Mouse (Mus musculus): ENCODE measurements around the gene Grk2. TPM values are rescaled to one million over a fixed set of nuclear protein-coding genes. Genes with fewer than 3 reads are reported as not detected.

The Grk2 gene
- polyA plus RNA-seq, 1 experiment = 515 TPM

- no peak for DNase-seq
- no peak overlapping the region for H3K4me3 ChIP-seq (ENCODE audit: control insufficient read depth, insufficient read depth, low read length)
- no peak for TF ChIP-seq POLR2A (IDR thresholded peaks at IDR 0.05; ENCODE audit: control insufficient read depth, extremely low read depth, insufficient read depth, low read length, poor library complexity)
- TF ChIP-seq CTCF (IDR thresholded peaks at IDR 0.05; ENCODE audit: borderline replicate concordance, control insufficient read depth, extremely low read depth, insufficient read depth, low read length, poor library complexity) = no peak
- no peaks in the 10 kb centered on the region for H3K4me1 ChIP-seq (replicated peaks; ENCODE audit: control insufficient read depth, insufficient read depth, low read length)
- no peak overlapping the region for H3K27ac ChIP-seq (ENCODE audit: control insufficient read depth, insufficient read depth, low read length)
- no peaks in the 10 kb centered on the region for H3K27me3 ChIP-seq (ENCODE audit: control insufficient read depth, insufficient read depth, low read length)
- peaks cover 98% of the 10 kb centered on the region for H3K36me3 ChIP-seq (ENCODE audit: control insufficient read depth, insufficient read depth, low read length)
- 94% methylated on average over 1 of the region's 1 CpGs for WGBS
Measured at GRCm38 (mm10) chr19:4321622-4322021, 15.6 kb upstream of the Grk2 start.

GRCm38 (mm10) chr19:4319272-4319671 lies 13.2 kb upstream of the Grk2 start:
- WGBS = 89% methylated on average over 4 of the region's 4 CpGs
- Histone ChIP-seq H3K4me1 (replicated peaks; ENCODE audit: control insufficient read depth, insufficient read depth, low read length) (no peaks in the 10 kb centered on the region), H3K36me3 (ENCODE audit: control insufficient read depth, insufficient read depth, low read length) (peaks cover 80% of the 10 kb centered on the region), H3K27ac (ENCODE audit: control insufficient read depth, insufficient read depth, low read length) (no peak overlapping the region), H3K27me3 (ENCODE audit: control insufficient read depth, insufficient read depth, low read length) (no peaks in the 10 kb centered on the region), H3K4me3 (ENCODE audit: control insufficient read depth, insufficient read depth, low read length) (no peak overlapping the region)
- no peak for TF ChIP-seq CTCF (IDR thresholded peaks at IDR 0.05; ENCODE audit: borderline replicate concordance, control insufficient read depth, extremely low read depth, insufficient read depth, low read length, poor library complexity)
- TF ChIP-seq POLR2A (IDR thresholded peaks at IDR 0.05; ENCODE audit: control insufficient read depth, extremely low read depth, insufficient read depth, low read length, poor library complexity) = no peak
- no peak for DNase-seq

- 94% methylated on average over 3 of the region's 3 CpGs for WGBS
- Histone ChIP-seq H3K4me3 (ENCODE audit: control insufficient read depth, insufficient read depth, low read length) (no peak overlapping the region), H3K4me1 (replicated peaks; ENCODE audit: control insufficient read depth, insufficient read depth, low read length) (no peaks in the 10 kb centered on the region), H3K27me3 (ENCODE audit: control insufficient read depth, insufficient read depth, low read length) (no peaks in the 10 kb centered on the region), H3K36me3 (ENCODE audit: control insufficient read depth, insufficient read depth, low read length) (peaks cover 61% of the 10 kb centered on the region), H3K27ac (ENCODE audit: control insufficient read depth, insufficient read depth, low read length) (no peak overlapping the region)
- no peak for TF ChIP-seq CTCF (IDR thresholded peaks at IDR 0.05; ENCODE audit: borderline replicate concordance, control insufficient read depth, extremely low read depth, insufficient read depth, low read length, poor library complexity)
- no peak for TF ChIP-seq POLR2A (IDR thresholded peaks at IDR 0.05; ENCODE audit: control insufficient read depth, extremely low read depth, insufficient read depth, low read length, poor library complexity)
- no peak for DNase-seq
Measured at GRCm38 (mm10) chr19:4317181-4317580, 11.2 kb upstream of the Grk2 start.

GRCm38 (mm10) chr19:4315223-4315944 lies 9.4 kb upstream of the Grk2 start:
- no peak overlapping the region for H3K27ac ChIP-seq (ENCODE audit: control insufficient read depth, insufficient read depth, low read length)
- DNase-seq = no peak
- no peaks in the 10 kb centered on the region for H3K27me3 ChIP-seq (ENCODE audit: control insufficient read depth, insufficient read depth, low read length)
- TF ChIP-seq POLR2A (IDR thresholded peaks at IDR 0.05; ENCODE audit: control insufficient read depth, extremely low read depth, insufficient read depth, low read length, poor library complexity) (no peak), CTCF (IDR thresholded peaks at IDR 0.05; ENCODE audit: borderline replicate concordance, control insufficient read depth, extremely low read depth, insufficient read depth, low read length, poor library complexity) (no peak)
- no peaks in the 10 kb centered on the region for H3K4me1 ChIP-seq (replicated peaks; ENCODE audit: control insufficient read depth, insufficient read depth, low read length)
- peaks cover 43% of the 10 kb centered on the region for H3K36me3 ChIP-seq (ENCODE audit: control insufficient read depth, insufficient read depth, low read length)
- no peak overlapping the region for H3K4me3 ChIP-seq (ENCODE audit: control insufficient read depth, insufficient read depth, low read length)
- WGBS = 93% methylated on average over 6 of the region's 6 CpGs

GRCm38 (mm10) chr19:4309776-4310185 lies 3.8 kb upstream of the Grk2 start:
- no peak overlapping the region for H3K4me3 ChIP-seq (ENCODE audit: control insufficient read depth, insufficient read depth, low read length)
- TF ChIP-seq POLR2A (IDR thresholded peaks at IDR 0.05; ENCODE audit: control insufficient read depth, extremely low read depth, insufficient read depth, low read length, poor library complexity) (no peak), CTCF (IDR thresholded peaks at IDR 0.05; ENCODE audit: borderline replicate concordance, control insufficient read depth, extremely low read depth, insufficient read depth, low read length, poor library complexity) (no peak)
- no peaks in the 10 kb centered on the region for H3K36me3 ChIP-seq (ENCODE audit: control insufficient read depth, insufficient read depth, low read length)
- DNase-seq = peak; percentile 62
- no peak overlapping the region for H3K27ac ChIP-seq (ENCODE audit: control insufficient read depth, insufficient read depth, low read length)
- H3K4me1 ChIP-seq (replicated peaks; ENCODE audit: control insufficient read depth, insufficient read depth, low read length) = peaks cover 4% of the 10 kb centered on the region; the same call in 1 of the 2 replicates
- no peaks in the 10 kb centered on the region for H3K27me3 ChIP-seq (ENCODE audit: control insufficient read depth, insufficient read depth, low read length)

- no peak overlapping the region for H3K4me3 ChIP-seq (ENCODE audit: control insufficient read depth, insufficient read depth, low read length)
- H3K4me1 ChIP-seq (replicated peaks; ENCODE audit: control insufficient read depth, insufficient read depth, low read length) = peaks cover 4% of the 10 kb centered on the region; the same call in 1 of the 2 replicates
- no peaks in the 10 kb centered on the region for H3K27me3 ChIP-seq (ENCODE audit: control insufficient read depth, insufficient read depth, low read length)
- H3K36me3 ChIP-seq (ENCODE audit: control insufficient read depth, insufficient read depth, low read length) = no peaks in the 10 kb centered on the region
- 97% methylated on average over 4 of the region's 4 CpGs for WGBS
- no peak for TF ChIP-seq CTCF (IDR thresholded peaks at IDR 0.05; ENCODE audit: borderline replicate concordance, control insufficient read depth, extremely low read depth, insufficient read depth, low read length, poor library complexity)
- TF ChIP-seq POLR2A (IDR thresholded peaks at IDR 0.05; ENCODE audit: control insufficient read depth, extremely low read depth, insufficient read depth, low read length, poor library complexity) = no peak
- no peak for DNase-seq
- H3K27ac ChIP-seq (ENCODE audit: control insufficient read depth, insufficient read depth, low read length) = no peak overlapping the region
Measured at GRCm38 (mm10) chr19:4309302-4309701, 3.3 kb upstream of the Grk2 start.

Data from thymus, adult 2 months (tissue).